Mouse (Mus musculus): ENCODE results near the gene Sdccag8. TPM values are rescaled to one million over a fixed set of nuclear protein-coding genes. Genes with fewer than 3 reads are reported as not detected.

Sdccag8 gene
- total RNA-seq (2017) = 49.2 and 54.5 TPM in 2 replicates

DNA sequence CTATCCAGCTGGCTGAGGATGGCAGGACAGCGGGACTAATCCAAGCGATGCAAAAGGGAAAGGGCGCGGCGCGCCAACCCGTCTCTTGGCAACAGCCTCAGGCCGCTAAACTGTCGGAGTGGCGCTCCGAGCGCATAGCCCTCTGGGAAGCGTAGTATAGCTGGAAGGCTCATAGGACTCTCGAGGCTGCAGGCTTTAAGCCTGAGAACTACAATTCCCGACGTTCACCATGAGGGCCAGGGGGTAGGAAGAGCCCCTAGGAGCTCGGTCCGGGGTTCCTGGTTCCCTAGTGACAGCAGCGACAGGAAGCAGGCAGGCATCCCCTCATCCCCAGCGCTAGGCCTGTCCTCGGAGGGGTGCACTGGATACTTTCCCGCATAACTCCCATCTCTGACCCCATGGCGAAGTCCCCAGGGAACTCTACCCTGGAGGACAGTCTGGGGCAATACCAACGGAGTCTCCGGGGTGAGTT, at the start of gene Sdccag8:
Gene Sdccag8 (plus strand): TSS at position 70 of the 472 bp plus-strand sequence.
- peak; percentile 92 for ATAC-seq (ENCODE audit: extremely low read depth, insufficient number of reproducible peaks, low FRiP score, poor library complexity, severe bottlenecking)

- no peak for ATAC-seq (ENCODE audit: extremely low read depth, insufficient number of reproducible peaks, low FRiP score, poor library complexity, severe bottlenecking)
Observed at GRCm38 (mm10) chr1:176774533-176774932, 39.9 kb upstream of the Sdccag8 start.

GRCm38 (mm10) chr1:176789326-176789725, 25.1 kb upstream of the Sdccag8 start:
- ATAC-seq (ENCODE audit: extremely low read depth, insufficient number of reproducible peaks, low FRiP score, poor library complexity, severe bottlenecking) = no peak

DNA sequence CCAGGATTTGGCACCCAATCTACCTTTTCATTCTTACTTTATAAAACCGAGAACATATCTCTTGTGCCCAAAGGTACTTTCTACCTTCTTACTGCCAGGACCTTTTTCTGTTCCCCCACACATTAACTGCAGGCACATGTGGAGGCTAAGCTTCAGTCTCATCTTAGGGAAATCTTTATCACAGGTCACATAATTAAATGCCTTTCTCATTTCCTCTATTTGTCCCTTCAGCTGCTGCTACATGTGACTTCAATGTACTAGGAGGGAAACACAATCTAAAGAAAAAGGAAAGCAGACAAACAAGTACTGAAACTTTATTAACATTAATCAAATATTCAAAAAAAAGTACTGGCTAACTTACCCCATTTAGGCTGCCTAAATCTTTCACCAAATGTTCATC, 22.3 kb upstream of the Sdccag8 start:
- ATAC-seq (ENCODE audit: extremely low read depth, insufficient number of reproducible peaks, low FRiP score, poor library complexity, severe bottlenecking) = no peak

DNA sequence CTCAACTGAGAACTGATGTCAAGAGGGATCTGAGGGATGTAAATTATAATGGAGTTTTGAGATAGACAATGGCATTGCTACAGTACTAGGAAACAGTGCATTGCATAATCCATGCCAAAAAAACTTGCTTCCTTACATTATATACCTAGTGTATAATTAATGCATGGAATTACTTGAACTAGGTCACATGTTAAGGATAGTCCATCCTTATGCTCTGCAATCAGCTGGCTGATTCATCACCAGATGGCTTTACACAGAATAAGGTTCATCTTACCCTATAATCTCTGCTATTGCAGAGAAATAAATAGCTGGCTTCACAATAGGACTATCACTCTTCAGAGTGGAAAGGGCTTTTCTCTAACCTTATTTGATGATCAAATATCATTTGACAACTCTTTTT, 15.8 kb upstream of the Sdccag8 start:
- no peak for ATAC-seq (ENCODE audit: extremely low read depth, insufficient number of reproducible peaks, low FRiP score, poor library complexity, severe bottlenecking)

GRCm38 (mm10) chr1:176800728-176801365, 13.6 kb upstream of the Sdccag8 start:
- ATAC-seq (ENCODE audit: extremely low read depth, insufficient number of reproducible peaks, low FRiP score, poor library complexity, severe bottlenecking) = peak; percentile 89

DNA sequence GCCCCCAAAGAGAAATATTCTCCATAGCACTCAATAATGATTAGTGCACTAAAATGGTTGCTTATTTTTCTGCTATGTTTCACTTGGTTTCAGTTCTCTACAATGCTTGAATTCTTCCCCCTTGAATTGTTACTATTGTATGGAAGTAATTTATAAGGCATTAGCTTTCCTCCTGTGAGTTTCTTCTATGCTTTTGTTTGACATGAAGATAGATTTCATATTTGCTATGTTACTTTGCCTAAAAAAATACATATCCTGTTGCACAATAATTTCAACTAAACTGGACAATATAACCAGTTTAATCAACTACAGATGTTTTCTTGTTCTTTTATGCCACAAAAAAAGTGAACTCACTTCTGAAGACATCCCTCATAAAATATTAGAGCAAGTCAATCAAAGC, 4.3 kb upstream of the Sdccag8 start:
- no peak for ATAC-seq (ENCODE audit: extremely low read depth, insufficient number of reproducible peaks, low FRiP score, poor library complexity, severe bottlenecking)

DNA sequence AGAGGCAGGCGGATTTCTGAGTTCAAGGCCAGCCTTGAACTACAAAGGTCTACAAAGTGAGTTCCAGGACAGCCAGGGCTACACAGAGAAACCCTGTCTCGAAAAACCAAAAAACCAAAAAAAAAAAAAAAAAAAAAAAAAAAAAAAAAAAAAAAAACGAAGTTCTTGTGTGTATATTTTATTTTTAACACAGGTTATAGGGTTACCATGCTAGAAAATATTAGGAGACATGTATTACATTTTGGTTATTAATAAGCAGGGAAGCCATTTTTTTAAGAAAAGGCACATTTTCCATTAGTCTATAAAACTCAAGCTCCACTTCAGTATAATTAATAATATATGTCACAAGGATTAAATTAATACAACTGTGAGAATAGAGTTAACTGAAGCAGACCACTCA, 2.6 kb upstream of the Sdccag8 start:
- ATAC-seq (ENCODE audit: extremely low read depth, insufficient number of reproducible peaks, low FRiP score, poor library complexity, severe bottlenecking) = no peak

DNA sequence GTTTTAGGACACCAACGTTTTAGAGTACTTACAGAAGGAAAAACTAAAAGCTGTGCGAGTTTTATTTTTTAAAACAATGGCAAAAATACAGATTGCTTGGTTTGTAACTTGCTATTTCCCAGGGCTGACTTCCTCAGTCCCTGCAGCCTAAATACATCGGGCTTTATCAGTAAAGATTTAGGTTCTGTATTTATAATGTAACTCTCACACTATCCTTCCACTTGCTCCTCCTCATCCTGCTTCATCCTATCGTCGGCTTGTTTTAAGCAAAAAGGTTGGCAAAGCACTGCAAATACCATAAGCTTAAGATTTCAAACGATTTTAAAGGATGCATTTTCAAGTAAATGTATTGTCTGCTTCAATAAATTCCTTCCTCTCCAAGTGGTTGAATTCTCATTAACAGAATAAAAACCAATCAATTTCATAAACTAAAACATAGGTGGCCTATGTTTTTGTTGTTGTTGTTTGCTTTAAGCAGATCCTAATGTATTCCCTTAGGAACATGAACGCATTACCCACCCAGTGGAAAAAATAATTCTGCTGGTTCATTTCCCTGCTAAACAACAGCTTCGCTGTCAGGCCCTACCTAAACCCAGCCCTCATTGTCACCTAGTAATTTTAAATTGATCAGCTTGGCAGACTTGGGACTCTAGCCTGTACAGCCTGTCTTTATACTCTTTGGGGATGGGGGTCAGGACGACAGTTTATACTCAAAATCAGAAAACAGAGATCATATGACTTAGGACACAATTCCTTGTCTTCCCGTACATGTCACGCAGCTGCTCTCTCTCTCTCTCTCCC, 1.8 kb upstream of the Sdccag8 start:
- ATAC-seq (ENCODE audit: extremely low read depth, insufficient number of reproducible peaks, low FRiP score, poor library complexity, severe bottlenecking) = no peak

DNA sequence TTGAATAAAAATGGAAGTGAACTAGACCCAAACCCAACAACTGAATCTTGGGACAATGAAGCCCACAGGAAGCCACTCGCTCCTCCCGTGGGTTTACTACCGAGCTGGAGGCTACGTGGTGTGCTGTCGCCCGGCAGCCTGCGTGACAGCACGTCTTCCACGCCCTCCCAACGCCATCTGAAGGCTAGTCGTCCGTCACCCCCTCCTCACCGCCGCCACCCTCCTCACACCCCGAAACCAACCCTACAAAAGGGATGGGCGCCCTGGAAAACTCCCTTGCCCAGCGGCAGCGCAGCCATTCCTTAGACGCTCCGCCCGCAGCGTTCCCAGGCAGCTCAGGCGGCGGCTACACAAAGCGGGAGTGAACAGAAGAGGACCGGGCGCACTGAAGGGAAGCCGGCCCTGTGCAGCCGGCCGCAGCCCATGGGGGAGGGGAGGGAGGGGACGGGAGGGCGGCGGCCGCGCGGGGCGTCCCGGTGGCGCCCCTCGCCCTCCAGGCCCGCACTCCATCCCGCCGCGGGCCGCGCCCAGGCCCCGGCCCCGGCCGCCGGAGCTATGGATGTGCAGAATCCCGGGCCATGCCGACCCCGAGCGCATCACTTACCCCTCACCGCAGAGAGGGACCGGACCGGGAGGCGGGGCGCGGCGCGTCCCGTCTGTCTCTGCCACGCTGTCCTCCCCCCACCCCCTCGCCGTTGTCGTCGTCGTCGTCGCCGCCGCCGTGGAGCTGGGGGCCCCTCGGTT, 996 bp upstream of the Sdccag8 start:
- peak; percentile 15; the same call in 1 of the 2 replicates for ATAC-seq (ENCODE audit: extremely low read depth, insufficient number of reproducible peaks, low FRiP score, poor library complexity, severe bottlenecking)

DNA sequence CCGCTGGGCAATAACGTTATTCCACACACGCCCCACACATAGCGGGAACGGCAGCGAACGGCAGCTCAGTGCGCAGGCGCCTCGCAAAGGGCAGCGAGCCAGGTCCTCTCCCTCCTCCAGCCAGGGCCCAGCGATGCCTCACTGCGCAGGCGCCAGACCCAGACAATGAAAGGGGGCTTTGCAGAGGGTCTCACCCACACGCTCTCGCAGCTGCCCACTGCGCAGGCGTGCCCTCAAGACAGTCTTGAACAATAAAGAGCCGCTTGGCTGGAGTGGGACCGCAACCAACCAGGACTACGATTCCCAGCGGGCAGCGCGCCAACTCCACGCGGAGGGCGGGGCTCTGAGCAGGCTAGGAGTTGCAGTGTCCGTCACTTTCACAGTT, 432 bp upstream of the Sdccag8 start, which contains the start of gene Cep170:
Gene Cep170 (minus strand): TSS at position 32 of the 385 bp plus-strand sequence.
- peak; percentile 48 for ATAC-seq (ENCODE audit: extremely low read depth, insufficient number of reproducible peaks, low FRiP score, poor library complexity, severe bottlenecking)

GRCm38 (mm10) chr1:176816728-176817127, 2.3 kb downstream of the Sdccag8 start:
- no peak for ATAC-seq (ENCODE audit: extremely low read depth, insufficient number of reproducible peaks, low FRiP score, poor library complexity, severe bottlenecking)

GRCm38 (mm10) chr1:176818147-176818546, 3.7 kb downstream of the Sdccag8 start:
- ATAC-seq (ENCODE audit: extremely low read depth, insufficient number of reproducible peaks, low FRiP score, poor library complexity, severe bottlenecking) = no peak

GRCm38 (mm10) chr1:176818763-176819162, 4.3 kb downstream of the Sdccag8 start:
- ATAC-seq (ENCODE audit: extremely low read depth, insufficient number of reproducible peaks, low FRiP score, poor library complexity, severe bottlenecking) = no peak

DNA sequence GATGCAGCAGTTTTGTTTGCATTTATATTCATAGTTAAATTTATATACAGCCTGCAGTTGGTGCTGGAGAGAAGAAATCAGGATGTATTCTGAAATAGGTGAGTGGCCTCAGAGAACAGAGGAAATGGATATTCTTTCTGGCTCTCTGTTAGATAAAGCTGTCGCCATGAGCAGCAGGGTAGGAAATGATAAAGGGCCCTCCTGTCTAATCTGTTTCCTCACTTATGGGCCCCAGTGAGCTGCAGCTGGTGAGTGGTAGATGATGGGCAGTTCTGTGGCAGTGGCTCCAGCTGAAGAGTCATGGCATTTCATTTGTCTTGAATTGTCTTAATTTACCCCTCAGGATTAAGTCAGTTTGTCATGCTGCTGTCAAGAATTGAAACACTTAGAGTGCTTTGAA, 7.5 kb downstream of the Sdccag8 start:
- ATAC-seq (ENCODE audit: extremely low read depth, insufficient number of reproducible peaks, low FRiP score, poor library complexity, severe bottlenecking) = no peak

DNA sequence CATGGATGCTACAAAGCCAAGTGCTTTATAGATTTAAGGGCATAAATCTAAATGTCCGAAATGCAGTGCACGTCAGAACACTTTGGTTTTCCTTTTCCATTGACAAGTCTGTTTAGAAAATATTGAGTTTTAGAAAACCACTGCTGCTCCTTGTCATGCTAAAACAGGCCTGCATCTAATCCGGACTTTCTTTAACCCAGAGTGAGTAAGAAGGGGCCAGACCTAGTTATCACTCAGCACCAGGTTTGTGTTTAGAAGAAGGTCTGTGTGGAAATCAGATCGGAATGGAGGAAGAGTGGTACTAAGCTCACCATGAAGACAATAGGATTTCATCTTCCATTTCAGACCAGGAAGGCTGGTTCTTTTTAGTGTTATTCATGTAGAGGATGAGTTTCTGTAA, 8.5 kb downstream of the Sdccag8 start:
- no peak for ATAC-seq (ENCODE audit: extremely low read depth, insufficient number of reproducible peaks, low FRiP score, poor library complexity, severe bottlenecking)

DNA sequence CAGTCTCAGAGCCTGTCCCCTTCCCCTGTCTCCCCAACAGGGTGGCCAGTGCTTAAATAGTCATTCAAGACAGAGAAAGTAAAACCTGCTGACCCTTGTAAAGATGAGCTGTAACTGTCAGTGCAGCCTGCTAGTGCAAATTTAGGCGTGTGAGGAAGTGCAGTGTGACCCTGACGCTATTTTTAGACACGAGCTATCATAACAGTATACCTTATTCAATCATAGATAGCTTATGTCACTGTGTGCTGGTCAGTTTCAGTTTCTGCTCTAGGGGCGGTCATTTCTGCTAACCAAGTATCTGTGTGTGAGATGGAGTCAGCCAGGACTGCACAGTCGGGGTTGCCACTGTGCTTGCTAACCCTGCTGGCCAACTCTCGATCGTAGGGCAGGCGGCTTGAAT, 9.4 kb downstream of the Sdccag8 start:
- peak; percentile 43; the same call in 1 of the 2 replicates for ATAC-seq (ENCODE audit: extremely low read depth, insufficient number of reproducible peaks, low FRiP score, poor library complexity, severe bottlenecking)

- no peak for ATAC-seq (ENCODE audit: extremely low read depth, insufficient number of reproducible peaks, low FRiP score, poor library complexity, severe bottlenecking)
Observed at GRCm38 (mm10) chr1:176824611-176825010, 10.2 kb downstream of the Sdccag8 start.

DNA sequence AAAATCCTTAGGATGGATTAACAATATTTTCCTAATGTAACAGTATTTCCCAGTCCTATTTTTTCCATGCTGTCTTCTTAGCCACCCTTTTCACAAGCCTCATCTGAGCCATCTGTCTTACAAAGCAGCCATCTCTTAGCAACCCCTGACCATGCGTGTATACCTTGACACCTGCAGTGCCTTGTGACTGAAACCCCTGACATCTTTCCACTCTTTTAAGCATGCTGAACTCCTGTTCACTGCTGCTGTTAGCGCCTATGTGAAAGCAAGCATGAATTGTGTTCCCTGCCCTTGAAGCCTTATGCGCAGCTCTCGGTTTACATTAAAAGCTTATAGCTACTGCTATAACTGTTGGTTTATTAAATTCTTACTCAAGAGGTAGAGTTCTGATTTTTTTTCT, 10.6 kb downstream of the Sdccag8 start:
- no peak for ATAC-seq (ENCODE audit: extremely low read depth, insufficient number of reproducible peaks, low FRiP score, poor library complexity, severe bottlenecking)

DNA sequence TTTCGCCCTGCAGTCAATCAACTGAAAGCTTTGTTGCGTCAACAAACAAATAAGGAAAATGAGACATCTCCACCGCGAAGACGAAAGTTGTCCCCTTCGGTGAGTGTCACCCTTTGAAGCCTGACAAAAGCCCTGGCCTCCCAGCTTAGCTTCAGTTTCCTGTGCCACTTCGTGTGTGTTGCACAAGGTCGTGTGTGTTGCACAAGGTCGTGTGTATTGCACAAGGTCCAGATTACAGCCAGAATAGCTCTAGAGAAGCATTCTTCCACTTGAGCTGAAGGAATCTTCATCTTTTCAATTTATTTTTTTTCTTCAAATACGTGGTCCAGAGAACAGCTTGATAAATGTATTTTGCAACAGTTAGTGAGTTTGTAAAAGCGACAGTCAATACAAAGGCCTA, 11.7 kb downstream of the Sdccag8 start:
- ATAC-seq (ENCODE audit: extremely low read depth, insufficient number of reproducible peaks, low FRiP score, poor library complexity, severe bottlenecking) = peak; percentile 74

All from neutrophil, adult 5-6 weeks (primary cell).